10 mouse cellular contexts compared by ENCODE assay signal in the genomic region with DNA sequence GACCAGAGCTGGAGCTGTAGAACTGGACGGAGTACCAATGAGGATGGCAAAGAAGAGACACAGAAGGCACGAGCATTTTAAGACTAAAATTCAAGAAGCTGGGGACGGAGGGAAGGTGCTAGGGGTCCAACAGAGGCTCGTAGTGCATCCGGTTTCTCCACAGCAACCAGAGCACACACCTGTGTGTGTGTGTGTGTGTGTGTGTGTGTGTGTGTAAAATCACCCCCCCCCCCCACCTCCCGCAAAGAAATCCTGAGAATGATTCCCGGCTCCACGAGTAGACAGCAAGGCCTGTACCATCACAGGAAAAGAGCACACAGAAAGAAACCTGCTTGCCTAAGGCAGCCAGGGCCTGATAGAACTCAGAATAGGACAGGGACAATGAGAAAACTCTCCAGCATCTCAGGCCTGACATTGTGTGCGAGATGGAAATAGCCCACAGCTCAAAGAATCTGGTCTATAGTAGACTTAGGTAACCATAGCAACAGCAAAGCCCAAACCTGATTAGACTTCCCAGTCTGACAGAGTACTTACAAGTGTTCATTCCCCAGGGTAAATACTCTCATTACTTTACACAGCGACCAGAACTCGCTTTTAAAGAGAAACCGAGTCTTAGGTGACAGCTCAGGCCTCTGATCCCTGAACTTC. TPM values are rescaled to one million over a fixed set of nuclear protein-coding genes. Genes with fewer than 3 reads are reported as not detected.
DNase-seq lines count a peak whose midpoint lies in the region; ATAC-seq lines count a peak whose summit lies in the region.
"Had no signal": no experiment of that assay in that cellular context is flagged by ENCODE, and none has a peak within 500 bp of the region (broad histone marks: within the 10 kb centered on the region; RNA-seq: fewer than 3 reads in every experiment).

No protein-coding gene starts in this region.

- H3K9ac ChIP-seq in hindbrain, embryonic 11.5 days (ENCODE audit: low read depth, low read length): no peak overlapping the region
- no peak overlapping the region; the same call in 1 of the 2 replicates for H3K9ac ChIP-seq in forebrain, embryonic 14.5 days (ENCODE audit: low read length)

- H3K27ac ChIP-seq in hindbrain, embryonic 11.5 days (ENCODE audit: low read depth, low read length): no peak overlapping the region
- no peak overlapping the region for H3K27ac ChIP-seq in hindbrain, embryonic 10.5 days
- no peak overlapping the region; the same call in 1 of the 2 replicates for H3K27ac ChIP-seq in forebrain, embryonic 14.5 days (ENCODE audit: low read depth, low read length)
- H3K27ac ChIP-seq: kidney, postnatal 0 days; macrophage had no signal

- no peak overlapping the region for H3K4me3 ChIP-seq in hindbrain, embryonic 11.5 days (ENCODE audit: low read depth, low read length)
- H3K4me3 ChIP-seq in hindbrain, embryonic 10.5 days: no peak overlapping the region
- H3K4me3 ChIP-seq in forebrain, embryonic 14.5 days (ENCODE audit: low read depth, low read length): no peak overlapping the region

- no peak overlapping the region for H3K4me2 ChIP-seq in hindbrain, embryonic 11.5 days (replicated peaks; ENCODE audit: low read depth, low read length)
- no peak overlapping the region for H3K4me2 ChIP-seq in forebrain, embryonic 14.5 days (ENCODE audit: low read length)

- no peaks in the 10 kb centered on the region for H3K36me3 ChIP-seq in hindbrain, embryonic 11.5 days (ENCODE audit: control insufficient read depth, insufficient read depth, low read length)
- H3K36me3 ChIP-seq in hindbrain, embryonic 10.5 days: 0 out of 2 replicates have a peak, but pooled peaks cover 7% of the 10 kb centered on the region
- H3K36me3 ChIP-seq in forebrain, embryonic 14.5 days (ENCODE audit: control insufficient read depth, insufficient read depth, low read length): no peaks in the 10 kb centered on the region

- intact Hi-C loops in heart, postnatal 14 days (cut with DNase I): no loop called here

- peak; percentile 26 for DNase-seq in hindbrain, embryonic 11.5 days (ENCODE audit: low spot score)
- no peak for DNase-seq in hindbrain, embryonic 10.5 days (ENCODE audit: low spot score)
- DNase-seq in R1 (ENCODE audit: low read depth, low spot score): peak; percentile 59
- DNase-seq in forebrain, embryonic 14.5 days (ENCODE audit: low spot score): peak; percentile 79
- peak; percentile 7 for DNase-seq in mesoderm, embryonic 11.5 days (ENCODE audit: low read depth, low spot score)
- no peak for DNase-seq in testis, postnatal 14 days (ENCODE audit: low spot score)
- DNase-seq in heart, postnatal 14 days: no peak
- DNase-seq in gastrocnemius, postnatal 4 days (ENCODE audit: low spot score in 2 of 2): no peak

- no peaks in the 10 kb centered on the region for H3K4me1 ChIP-seq in hindbrain, embryonic 11.5 days (replicated peaks; ENCODE audit: control insufficient read depth, insufficient read depth, low read length)
- peaks cover 10% of the 10 kb centered on the region; the same call in 1 of the 2 replicates for H3K4me1 ChIP-seq in hindbrain, embryonic 10.5 days (replicated peaks)
- no peaks in the 10 kb centered on the region for H3K4me1 ChIP-seq in forebrain, embryonic 14.5 days (ENCODE audit: control insufficient read depth, insufficient read depth, low read length)

- ATAC-seq in hindbrain, embryonic 11.5 days (ENCODE audit: low FRiP score): no peak
- peak; percentile 77 for ATAC-seq in forebrain, embryonic 14.5 days

- H3K9me3 ChIP-seq in hindbrain, embryonic 11.5 days (ENCODE audit: control insufficient read depth, low read length): no peaks in the 10 kb centered on the region
- no peaks in the 10 kb centered on the region for H3K9me3 ChIP-seq in hindbrain, embryonic 10.5 days
- no peaks in the 10 kb centered on the region for H3K9me3 ChIP-seq in forebrain, embryonic 14.5 days (replicated peaks; ENCODE audit: control insufficient read depth, low read length)

- H3K27me3 ChIP-seq in hindbrain, embryonic 11.5 days (ENCODE audit: control insufficient read depth, insufficient read depth, low read length): no peaks in the 10 kb centered on the region
- no peaks in the 10 kb centered on the region for H3K27me3 ChIP-seq in hindbrain, embryonic 10.5 days (ENCODE audit: insufficient read depth, poor library complexity, severe bottlenecking)
- H3K27me3 ChIP-seq in forebrain, embryonic 14.5 days (replicated peaks; ENCODE audit: control insufficient read depth, insufficient read depth, low read length): no peaks in the 10 kb centered on the region

- WGBS in hindbrain, embryonic 11.5 days: 74% methylated on average over 12 of the region's 12 CpGs
- WGBS in hindbrain, embryonic 10.5 days: 78% methylated on average over 12 of the region's 12 CpGs
- WGBS in forebrain, embryonic 14.5 days: 34% methylated on average over 12 of the region's 12 CpGs

RNA-seq across cellular contexts. Expression of a gene that starts 20.2 kb away (rescaled TPM):
- polyA plus RNA-seq in hindbrain, embryonic 11.5 days (2014; fragmentation: Nextera tagmentation; extraction: Ambion mirVana): 9.3 and 10.5 TPM in 2 replicates
- polyA plus RNA-seq in hindbrain, embryonic 10.5 days (2016; fragmentation: Nextera tagmentation; extraction: Ambion mirVana): 9.8 and 13.3 TPM in 2 replicates
- 5.6 and 6.6 TPM in 2 replicates for polyA plus RNA-seq in forebrain, embryonic 14.5 days (2014; fragmentation: Nextera tagmentation; extraction: Ambion mirVana)
- total RNA-seq in heart, postnatal 14 days (2021): 1 to 10 TPM; 2.5 TPM
- 1 to 10 TPM; 3.6 to 3.9 TPM for total RNA-seq in gastrocnemius, postnatal 4 days (2021)

RNA-seq across cellular contexts. Expression of a gene that starts 53.1 kb away (rescaled TPM):
- polyA plus RNA-seq in hindbrain, embryonic 11.5 days (2014; fragmentation: Nextera tagmentation; extraction: Ambion mirVana): 21.8 and 23.3 TPM in 2 replicates
- polyA plus RNA-seq in hindbrain, embryonic 10.5 days (2016; fragmentation: Nextera tagmentation; extraction: Ambion mirVana): 14.2 and 14.3 TPM in 2 replicates
- 25.8 and 26.9 TPM in 2 replicates for polyA plus RNA-seq in forebrain, embryonic 14.5 days (2014; fragmentation: Nextera tagmentation; extraction: Ambion mirVana)
- total RNA-seq in heart, postnatal 14 days (2021): 10 to 100 TPM; 35.3 to 36.2 TPM
- 10 to 100 TPM; 32.3 to 37.3 TPM for total RNA-seq in gastrocnemius, postnatal 4 days (2021)

Comparison
In these comparisons a context has a peak if more than half of its experiments do, and no peak if none do; other contexts are left out.
1. DNase-seq: peak in hindbrain, embryonic 11.5 days (single experiment), R1 (single experiment), forebrain, embryonic 14.5 days (single experiment) and mesoderm, embryonic 11.5 days (single experiment); none in hindbrain, embryonic 10.5 days (single experiment), testis, postnatal 14 days (single experiment), heart, postnatal 14 days (0 of 2) and gastrocnemius, postnatal 4 days (0 of 2).